Mouse (Mus musculus): ENCODE measurements at regions not wholly inside any gene's neighbourhood (a gene's known extent, or its start where the extent isn't known, plus 50 kb on each side); places are given as distances from the start of the nearest gene placed in this dataset.

GRCm38 (mm10) chr3:35059438-35059837 is 409.2 kb downstream of the Sox2 start:
- Histone ChIP-seq H3K9me3 (replicated peaks; ENCODE audit: low read length) (no peaks in the 10 kb centered on the region), H3K79me2 (replicated peaks; ENCODE audit: control insufficient read depth, extremely low read depth, insufficient read depth, poor library complexity, severe bottlenecking) (no peaks in the 10 kb centered on the region), H3K4me3 (replicated peaks in 1 of 3; ENCODE audit: low read depth in 2 of 3, low read length in 2 of 3, poor library complexity in 1 of 3) (no peak overlapping the region), H3K27me3 (replicated peaks) (no peaks in the 10 kb centered on the region), H3K36me3 (replicated peaks in 1 of 2; ENCODE audit: control insufficient read depth in 1 of 2, insufficient read depth in 1 of 2, low read length in 1 of 2) (no peaks in the 10 kb centered on the region), H3K9ac (ENCODE audit: insufficient read depth, low read depth) (no peak overlapping the region), H3K27ac (ENCODE audit: insufficient read depth, low read depth) (no peak overlapping the region), H3K4me2 (ENCODE audit: insufficient read depth, low read depth, poor library complexity, severe bottlenecking) (no peak overlapping the region), H3K4me1 (ENCODE audit: control insufficient read depth in 1 of 2, insufficient read depth in 2 of 2) (no peaks in the 10 kb centered on the region)
- dilution Hi-C loops (cut with MboI; ENCODE audit: extremely low pct_ligation_motif_present, extremely low pct_unique_long_range_greater_than_20kb, low sequenced_read_pairs) (no loop called here), in situ Hi-C loops (cut with MboI; ENCODE audit: low pct_ligation_motif_present, low pct_unique_long_range_greater_than_20kb, low sequenced_read_pairs) (no loop called here)
- no peak for TF ChIP-seq SIN3A (IDR thresholded peaks at IDR 0.05; ENCODE audit: low read length)
- TF ChIP-seq CTCF (conservative IDR thresholded peaks at IDR 0.05 in 1 of 2, IDR thresholded peaks at IDR 0.05 in 1 of 2; ENCODE audit: low read depth in 2 of 2, low read length in 2 of 2): no peak
- TF ChIP-seq MYC (IDR thresholded peaks at IDR 0.05; ENCODE audit: low read depth, low read length): no peak
- TF ChIP-seq POLR2A (IDR thresholded peaks at IDR 0.05; ENCODE audit: low read depth, low read length): no peak
- no peak for TF ChIP-seq USF2 (conservative IDR thresholded peaks at IDR 0.05; ENCODE audit: low read depth, low read length)
- no peak for TF ChIP-seq TCF12 (IDR thresholded peaks at IDR 0.05; ENCODE audit: low read depth, low read length)
- no peak for TF ChIP-seq CHD1 (IDR thresholded peaks at IDR 0.05; ENCODE audit: low read depth, low read length)
- no peak for TF ChIP-seq RCOR1 (conservative IDR thresholded peaks at IDR 0.05; ENCODE audit: low read depth, low read length)
- TF ChIP-seq HCFC1 (IDR thresholded peaks at IDR 0.05; ENCODE audit: low read depth, low read length): no peak
- TF ChIP-seq NELFE (IDR thresholded peaks at IDR 0.05; ENCODE audit: low read depth, low read length): no peak
- no peak for TF ChIP-seq ETS1 (conservative IDR thresholded peaks at IDR 0.05; ENCODE audit: low read depth, low read length)
- TF ChIP-seq NRF1 (IDR thresholded peaks at IDR 0.05; ENCODE audit: low read depth, low read length): no peak
- TF ChIP-seq ZKSCAN1 (IDR thresholded peaks at IDR 0.05; ENCODE audit: borderline replicate concordance, low read depth, low read length): no peak
- TF ChIP-seq ZMIZ1 (IDR thresholded peaks at IDR 0.05; ENCODE audit: low read depth, low read length): no peak
- no peak for TF ChIP-seq MAFK (IDR thresholded peaks at IDR 0.05; ENCODE audit: insufficient replicate concordance, low read length)
- no peak for TF ChIP-seq PAX5 (IDR thresholded peaks at IDR 0.05; ENCODE audit: low read length)
- DNase-seq (ENCODE audit: extremely low read depth): no peak

DNA sequence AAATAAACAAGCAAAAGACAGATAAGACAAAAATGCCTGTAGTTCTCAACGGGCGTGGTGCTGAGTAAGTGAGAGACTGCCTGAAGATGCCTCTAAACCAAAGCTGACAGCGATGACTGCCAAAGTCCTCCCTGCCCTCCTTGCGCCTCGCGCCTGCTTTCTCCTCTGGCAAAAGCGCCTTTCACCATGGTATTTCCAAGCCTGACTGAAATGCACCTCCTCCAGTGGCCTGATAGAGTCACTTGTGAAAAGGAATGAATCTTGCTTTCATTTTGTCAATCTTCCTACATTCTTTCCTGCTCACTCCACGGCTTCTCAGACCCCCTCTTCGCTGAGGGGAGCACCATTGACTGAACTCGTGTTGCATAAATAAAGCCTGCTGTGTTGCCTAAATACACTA is 409.8 kb downstream of the Sox2 start:
- no peak for DNase-seq (ENCODE audit: extremely low read depth)
- no peak for TF ChIP-seq MAX (IDR thresholded peaks at IDR 0.05; ENCODE audit: low read length)
- no peak for TF ChIP-seq E2F4 (IDR thresholded peaks at IDR 0.05; ENCODE audit: insufficient replicate concordance, low read depth, low read length)
- TF ChIP-seq MEF2A (IDR thresholded peaks at IDR 0.05; ENCODE audit: borderline replicate concordance, low read depth, low read length): no peak
- TF ChIP-seq MAFK (IDR thresholded peaks at IDR 0.05; ENCODE audit: insufficient replicate concordance, low read length): no peak
- no peak for TF ChIP-seq CHD1 (IDR thresholded peaks at IDR 0.05; ENCODE audit: low read depth, low read length)
- TF ChIP-seq CTCF (conservative IDR thresholded peaks at IDR 0.05 in 1 of 2, IDR thresholded peaks at IDR 0.05 in 1 of 2; ENCODE audit: low read depth in 2 of 2, low read length in 2 of 2): no peak
- TF ChIP-seq USF2 (conservative IDR thresholded peaks at IDR 0.05; ENCODE audit: low read depth, low read length): no peak
- no peak for TF ChIP-seq GABPA (IDR thresholded peaks at IDR 0.05; ENCODE audit: insufficient replicate concordance, low read depth, low read length)
- no peak for TF ChIP-seq UBTF (IDR thresholded peaks at IDR 0.05; ENCODE audit: low read depth, low read length)
- TF ChIP-seq POLR2A (IDR thresholded peaks at IDR 0.05; ENCODE audit: low read depth, low read length): no peak
- TF ChIP-seq EP300 (IDR thresholded peaks at IDR 0.05; ENCODE audit: low read length): no peak
- TF ChIP-seq ZKSCAN1 (IDR thresholded peaks at IDR 0.05; ENCODE audit: borderline replicate concordance, low read depth, low read length): no peak
- TF ChIP-seq NELFE (IDR thresholded peaks at IDR 0.05; ENCODE audit: low read depth, low read length): no peak
- TF ChIP-seq NRF1 (IDR thresholded peaks at IDR 0.05; ENCODE audit: low read depth, low read length): no peak
- TF ChIP-seq HCFC1 (IDR thresholded peaks at IDR 0.05; ENCODE audit: low read depth, low read length): no peak
- TF ChIP-seq SMC3 (IDR thresholded peaks at IDR 0.05; ENCODE audit: low read depth, low read length): no peak
- no peak for TF ChIP-seq SIN3A (IDR thresholded peaks at IDR 0.05; ENCODE audit: low read length)
- no peak for TF ChIP-seq BHLHE40 (IDR thresholded peaks at IDR 0.05; ENCODE audit: low read depth, low read length)
- Histone ChIP-seq H3K4me2 (ENCODE audit: insufficient read depth, low read depth, poor library complexity, severe bottlenecking) (no peak overlapping the region), H3K9ac (ENCODE audit: insufficient read depth, low read depth) (no peak overlapping the region), H3K79me2 (replicated peaks; ENCODE audit: control insufficient read depth, extremely low read depth, insufficient read depth, poor library complexity, severe bottlenecking) (no peaks in the 10 kb centered on the region), H3K4me3 (replicated peaks in 1 of 3; ENCODE audit: low read depth in 2 of 3, low read length in 2 of 3, poor library complexity in 1 of 3) (no peak overlapping the region), H3K4me1 (ENCODE audit: control insufficient read depth in 1 of 2, insufficient read depth in 2 of 2) (no peaks in the 10 kb centered on the region), H3K9me3 (replicated peaks; ENCODE audit: low read length) (no peaks in the 10 kb centered on the region), H3K27me3 (replicated peaks) (no peaks in the 10 kb centered on the region), H3K36me3 (replicated peaks in 1 of 2; ENCODE audit: control insufficient read depth in 1 of 2, insufficient read depth in 1 of 2, low read length in 1 of 2) (no peaks in the 10 kb centered on the region), H3K27ac (ENCODE audit: insufficient read depth, low read depth) (no peak overlapping the region)
- in situ Hi-C loops (cut with MboI; ENCODE audit: low pct_ligation_motif_present, low pct_unique_long_range_greater_than_20kb, low sequenced_read_pairs) (no loop called here), dilution Hi-C loops (cut with MboI; ENCODE audit: extremely low pct_ligation_motif_present, extremely low pct_unique_long_range_greater_than_20kb, low sequenced_read_pairs) (no loop called here)

All from CH12.LX (cell line).